Mouse (Mus musculus): Measurements from ENCODE around the gene Prpf6.

DNA sequence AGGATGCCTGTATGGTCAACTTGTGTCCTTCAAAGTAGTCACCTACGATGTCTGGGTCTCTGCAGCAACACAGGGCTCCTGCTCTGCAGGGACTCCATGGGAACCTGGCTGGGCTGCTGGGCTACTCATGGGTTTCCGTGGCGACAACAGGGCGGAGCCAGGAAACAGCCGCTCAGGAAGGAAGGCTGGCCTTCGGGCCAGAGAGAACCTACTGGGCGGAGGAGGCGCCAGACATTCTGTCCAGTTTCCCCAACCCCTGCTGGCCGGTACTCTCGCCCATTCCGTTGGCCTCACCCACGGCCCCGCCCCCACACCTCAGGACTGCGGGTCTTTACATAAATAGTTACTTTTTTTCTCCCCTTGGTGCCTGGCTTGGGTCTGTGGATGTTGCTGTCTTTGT is 83.8 kb downstream of the Prpf6 start:
- peak; percentile 41 for TF ChIP-seq CTCF (IDR thresholded peaks at IDR 0.05)
- peak; percentile 87 for TF ChIP-seq EP300 (IDR thresholded peaks at IDR 0.05)

Measured in lung, postnatal 0 days (tissue).